Mouse (Mus musculus) C2C12 (cell line): ENCODE data around the gene Lrrc14b.

Experiments
- CTCF ChIP-seq: IDR thresholded peaks from one replicate; pipeline ENCODE4 v1.5.1; 2011; ENCODE audit not compliant: control insufficient read depth, insufficient read depth, insufficient read length
- MAX ChIP-seq: IDR thresholded peaks from one replicate; pipeline ENCODE4 v1.6.1; 2011; ENCODE audit warnings: mild to moderate bottlenecking, control low read depth
- MYOG ChIP-seq: IDR thresholded peaks from one replicate; pipeline ENCODE4 v1.6.1; 2011; ENCODE audit not compliant: control insufficient read depth, insufficient read length; ENCODE audit errors: extremely low read depth

GRCm38 (mm10) chr13:74381533-74382276 is 17.9 kb upstream of the Lrrc14b start:
- TF ChIP-seq CTCF (no peak), MAX (no peak), MYOG (no peak)
